In genomic region chr4:47300701-47301100, GRCm38 (mm10) we compare ENCODE assay signal across 18 mouse cellular contexts.
"Had no signal": no experiment of that assay in that cellular context is flagged by ENCODE, and none has a peak within 500 bp of the region (broad histone marks: within the 10 kb centered on the region; RNA-seq: fewer than 3 reads in every experiment).

No protein-coding gene starts in this region.

- H3K9ac ChIP-seq: liver, postnatal 0 days; lung, embryonic 15.5 days; midbrain, embryonic 13.5 days; midbrain, embryonic 15.5 days; neural tube, embryonic 12.5 days had no signal

- H3K27me3 ChIP-seq: lung, embryonic 15.5 days; megakaryocyte, embryonic 14.5 days; midbrain, embryonic 13.5 days; midbrain, embryonic 15.5 days; neural tube, embryonic 12.5 days had no signal

- H3K36me3 ChIP-seq: lung, embryonic 15.5 days; midbrain, embryonic 13.5 days; midbrain, embryonic 15.5 days; neural tube, embryonic 12.5 days had no signal

- ATAC-seq: liver, postnatal 0 days; lung, postnatal 0 days; midbrain, embryonic 13.5 days; midbrain, embryonic 15.5 days had no signal

- H3K4me3 ChIP-seq: lung, embryonic 15.5 days; megakaryocyte, embryonic 14.5 days; midbrain, embryonic 13.5 days; midbrain, embryonic 15.5 days; neural tube, embryonic 12.5 days had no signal

- H3K9me3 ChIP-seq: lung, embryonic 15.5 days; midbrain, embryonic 13.5 days; neural tube, embryonic 12.5 days had no signal

- H3K27ac ChIP-seq: lung, embryonic 15.5 days; macrophage; midbrain, embryonic 13.5 days; midbrain, embryonic 15.5 days; neural tube, embryonic 12.5 days had no signal

- H3K4me2 ChIP-seq: lung, embryonic 15.5 days; midbrain, embryonic 11.5 days; midbrain, embryonic 13.5 days; midbrain, embryonic 15.5 days; neural tube, embryonic 12.5 days had no signal

- DNase-seq: liver, postnatal 0 days; lung, adult 2 months; lung, postnatal 14 days; lung, postnatal 36 days; right cerebral cortex, postnatal 25 days; right cerebral cortex, postnatal 4 days; spleen, adult 18-20 months; thymus, adult 18-20 months; thymus, postnatal 14 days; thymus, postnatal 36 days had no signal

- H3K4me1 ChIP-seq: midbrain, embryonic 13.5 days; midbrain, embryonic 15.5 days had no signal
